Mouse (Mus musculus) heart, adult 11 months (tissue): ENCODE data around the gene Gm21976.

Experiments used
- DNase-seq: peaks from one replicate; pipeline ENCODE4 v3.0.0; 2022

Gm21976 gene

DNA sequence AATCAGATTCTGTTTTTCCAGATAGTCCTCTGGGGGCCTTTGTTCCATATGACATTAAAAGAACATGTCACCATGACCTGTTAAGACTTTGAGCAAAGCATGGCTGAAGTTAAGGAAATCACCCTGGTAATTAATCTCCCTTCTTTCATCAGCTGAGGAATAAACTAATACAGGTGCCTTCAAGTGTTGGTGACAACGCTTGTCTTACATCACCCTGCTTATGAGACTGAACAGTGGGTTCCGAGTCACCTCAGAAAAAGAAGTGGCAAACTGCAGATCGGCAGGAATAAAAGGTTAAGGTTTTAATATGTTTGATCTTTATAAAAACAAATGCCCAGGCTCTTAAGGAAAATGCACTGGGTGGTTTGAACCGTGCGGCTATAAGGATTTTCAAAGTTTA is at the start of gene Gm21976:
Gene Gm21976, plus strand, starts transcription at position 202 of the 400 bp plus-strand sequence.
- no peak for DNase-seq

DNA sequence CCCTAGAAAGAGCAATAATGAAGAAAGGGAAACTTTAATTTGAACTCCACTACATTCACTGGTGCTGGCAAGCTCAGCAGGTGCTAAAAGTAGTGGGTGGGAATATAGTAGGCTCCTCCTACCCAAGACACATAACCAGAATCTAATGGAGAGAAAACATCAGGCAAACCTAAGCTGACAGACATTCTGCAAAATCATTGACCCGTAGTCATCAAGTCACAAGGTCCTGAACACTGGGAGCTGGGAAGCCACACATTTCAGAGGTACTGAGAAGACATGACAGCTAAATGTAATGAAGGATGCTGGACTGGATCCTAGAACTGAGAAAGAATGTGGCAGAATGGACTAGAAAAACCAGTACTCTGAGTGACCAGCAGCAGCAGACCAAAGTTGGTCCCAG is 49.2 kb upstream of the Gm21976 start:
- DNase-seq = peak; percentile 24

DNA sequence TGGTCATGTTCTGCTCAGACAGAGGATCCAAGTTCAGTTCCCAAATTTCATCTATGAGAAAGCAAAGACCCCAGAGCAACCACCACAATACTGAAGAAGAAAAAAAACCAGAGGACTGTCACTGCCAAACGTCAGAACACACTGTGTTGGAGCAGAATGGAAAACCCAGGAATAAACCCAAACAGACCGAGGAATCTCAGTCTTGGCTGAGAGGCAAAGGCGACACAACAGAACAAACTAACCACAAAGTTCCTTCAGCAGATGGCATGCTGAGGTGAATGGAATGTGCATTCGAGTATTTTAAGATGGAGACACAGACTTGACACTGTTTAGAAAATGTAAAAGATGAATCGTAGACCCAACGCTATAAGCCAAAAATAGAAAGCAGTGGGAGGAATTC is 44.2 kb upstream of the Gm21976 start:
- DNase-seq = peak; percentile 67

GRCm38 (mm10) chr13:98239978-98240641 is 39.6 kb upstream of the Gm21976 start:
- DNase-seq = peak; percentile 76

DNA sequence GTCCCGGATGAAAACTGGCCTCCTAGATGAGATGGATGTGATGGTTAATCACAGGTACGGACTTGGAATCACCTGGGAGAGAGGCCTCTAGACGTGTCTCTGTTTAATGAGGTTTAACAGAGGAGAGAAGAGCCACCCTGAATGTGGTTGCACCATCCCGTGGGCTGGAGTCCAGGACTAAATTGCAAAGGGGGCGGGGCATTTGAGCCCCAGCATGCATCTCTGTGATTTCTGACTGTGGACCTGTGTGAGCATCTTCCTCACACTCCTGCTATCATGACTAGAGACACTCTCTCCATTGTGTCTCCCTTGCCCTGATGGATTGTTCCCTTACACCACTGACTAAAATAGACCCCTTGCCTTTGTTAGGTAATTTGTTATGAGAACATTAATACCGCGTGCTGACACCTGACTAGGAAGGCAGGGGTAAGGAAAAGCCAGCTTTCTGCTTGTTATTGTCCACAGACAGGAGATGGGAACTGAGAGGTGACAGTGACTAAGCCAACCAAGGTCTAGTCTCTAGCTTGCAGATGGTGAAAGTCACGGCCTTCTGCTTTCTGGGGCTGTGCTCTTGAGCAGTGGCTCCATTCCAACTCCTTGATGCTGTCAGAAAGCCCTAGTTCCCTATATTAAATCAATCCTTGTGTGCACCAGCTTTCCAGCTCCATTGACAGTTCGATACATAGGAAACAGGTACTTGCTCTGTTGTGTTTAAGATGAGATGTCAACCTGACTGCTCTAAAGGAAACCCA is 38.0 kb upstream of the Gm21976 start:
- peak; percentile 83 for DNase-seq

- peak; percentile 88 for DNase-seq
These were observed 34.9 kb upstream of the Gm21976 start for GRCm38 (mm10) chr13:98244571-98245350.

DNA sequence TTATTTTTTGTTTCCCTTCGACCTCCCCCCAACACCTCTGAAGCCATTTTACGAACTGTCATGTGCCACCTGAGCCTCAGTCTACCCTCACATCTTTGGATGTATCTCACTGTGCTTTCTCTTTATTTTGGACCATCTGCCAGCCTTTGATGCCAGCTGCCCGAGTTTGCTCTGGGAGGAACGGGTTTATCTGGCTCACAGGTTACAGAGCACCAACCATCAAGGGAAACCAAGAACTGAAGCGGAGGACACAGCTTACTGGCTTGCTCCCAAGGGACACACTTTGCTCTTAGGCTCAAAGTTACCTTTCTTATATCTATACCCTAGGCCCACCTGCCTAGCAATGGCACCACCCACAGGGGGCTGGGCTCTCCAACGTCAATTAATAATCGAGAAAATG is 34.3 kb upstream of the Gm21976 start:
- peak; percentile 74 for DNase-seq

DNA sequence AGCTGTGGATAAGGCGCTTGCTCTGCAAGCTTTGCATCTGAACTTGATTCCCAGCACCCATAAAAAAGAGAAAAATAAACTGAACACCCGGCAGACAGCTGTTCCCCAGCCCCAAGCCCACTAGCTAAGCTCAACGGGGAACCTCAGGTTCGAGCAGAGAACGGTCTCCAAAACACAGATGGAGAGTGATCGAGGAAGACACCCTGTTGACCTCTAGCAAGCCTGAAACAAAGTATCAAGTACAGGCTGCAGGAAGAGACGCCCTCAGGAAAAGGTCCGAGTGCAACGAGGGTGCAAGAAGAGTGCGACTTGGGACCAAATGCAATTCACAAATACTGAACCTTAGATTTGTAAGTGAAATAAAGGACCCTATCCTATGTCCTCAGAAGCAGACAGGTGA is 30.1 kb upstream of the Gm21976 start:
- DNase-seq = peak; percentile 71

GRCm38 (mm10) chr13:98254921-98255320 is 24.8 kb upstream of the Gm21976 start:
- peak; percentile 92 for DNase-seq

DNA sequence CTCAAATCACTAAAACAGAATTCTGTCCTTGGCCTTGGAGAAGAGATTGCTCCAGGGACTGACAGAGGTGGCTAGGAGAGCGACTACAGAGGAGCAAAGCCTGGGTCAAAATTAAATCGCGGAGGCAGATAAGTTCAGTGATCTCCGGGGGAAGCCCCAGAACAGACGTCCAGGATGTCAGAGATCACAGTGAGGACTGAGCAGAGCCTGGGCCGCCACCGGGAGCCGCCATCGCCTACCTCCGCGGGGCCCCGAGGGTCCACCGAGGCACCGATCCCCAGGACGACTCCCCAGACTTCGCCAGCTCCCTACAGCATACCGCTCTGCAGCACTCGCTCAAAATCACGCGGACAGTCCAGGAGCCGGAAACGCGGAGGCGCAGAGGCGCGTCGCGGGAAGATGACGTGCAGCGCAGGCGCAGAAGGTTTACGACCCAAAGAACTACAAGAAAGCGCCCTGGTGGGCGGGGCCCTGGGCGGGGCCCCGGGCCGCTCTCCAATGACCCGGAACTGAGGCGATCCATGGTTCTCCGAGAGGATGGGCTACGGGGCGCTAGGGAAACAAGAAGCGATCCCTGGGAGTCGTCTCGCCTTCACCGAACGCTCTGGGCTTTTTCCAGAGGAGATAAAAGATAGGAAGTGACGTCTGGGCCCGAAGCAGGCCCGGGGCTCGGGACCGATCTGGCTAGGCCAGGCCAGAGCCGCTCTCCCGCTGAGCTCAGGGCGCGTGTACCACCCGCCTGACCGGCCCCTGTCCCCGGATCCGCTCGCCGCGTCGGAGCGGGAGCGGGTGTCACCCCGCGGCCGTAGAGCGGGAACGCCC is 16.8 kb upstream of the Gm21976 start, which contains the start of the genes Utp15 and Ankra2:
Gene Utp15, minus strand, starts transcription at position 406 of the 822 bp plus-strand sequence.
Gene Ankra2, plus strand, starts transcription at position 439 of the 822 bp plus-strand sequence.
- peak; percentile 100 for DNase-seq

GRCm38 (mm10) chr13:98263458-98263987 is 16.2 kb upstream of the Gm21976 start:
- peak; percentile 7 for DNase-seq

GRCm38 (mm10) chr13:98264111-98264510 is 15.6 kb upstream of the Gm21976 start:
- DNase-seq = peak; percentile 70

- DNase-seq = peak; percentile 59
These were observed 5.7 kb upstream of the Gm21976 start for GRCm38 (mm10) chr13:98274023-98274422.

- DNase-seq = peak; percentile 93
These were observed 4.0 kb upstream of the Gm21976 start for GRCm38 (mm10) chr13:98275646-98276045.

DNA sequence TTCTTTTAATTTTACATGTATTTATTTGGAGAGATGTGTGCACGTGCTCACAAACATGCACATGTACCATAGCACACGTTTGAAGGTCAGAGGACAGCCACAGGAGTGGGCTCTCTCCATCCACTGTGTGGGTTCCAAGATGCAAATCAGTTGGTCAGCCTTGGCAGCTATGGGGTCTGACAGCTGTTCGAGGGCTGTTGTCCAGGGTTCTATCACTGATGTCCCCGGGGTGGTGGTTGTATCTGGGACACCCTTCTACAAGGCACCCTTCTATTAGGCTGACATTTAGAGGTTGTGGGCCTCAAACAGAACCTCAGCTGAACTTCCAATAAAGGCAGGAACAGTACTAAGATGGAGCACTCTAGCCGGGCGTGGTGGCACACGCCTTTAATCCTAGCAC is 3.4 kb upstream of the Gm21976 start:
- peak; percentile 75 for DNase-seq

DNA sequence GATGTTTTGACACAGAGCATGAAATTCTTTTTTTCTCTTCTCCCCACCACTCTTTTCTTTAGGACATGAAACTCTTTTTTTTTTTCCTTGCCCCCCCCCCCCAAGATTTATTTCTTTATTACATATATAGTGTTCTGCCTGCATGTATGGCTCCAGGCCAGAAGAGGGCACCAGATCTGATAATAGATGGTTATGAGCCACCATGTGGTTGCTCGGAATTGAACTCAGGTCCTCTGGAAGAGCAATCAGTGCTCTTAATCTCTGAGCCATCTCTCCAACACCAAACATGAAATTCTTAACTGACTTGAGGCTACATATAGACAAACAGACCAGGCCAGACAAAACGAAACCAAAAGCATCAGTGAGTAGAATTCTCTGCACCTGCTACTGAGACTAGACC is 2.2 kb upstream of the Gm21976 start:
- DNase-seq = no peak

GRCm38 (mm10) chr13:98280990-98281650 is 1.4 kb downstream of the Gm21976 start:
- peak; percentile 77 for DNase-seq

DNA sequence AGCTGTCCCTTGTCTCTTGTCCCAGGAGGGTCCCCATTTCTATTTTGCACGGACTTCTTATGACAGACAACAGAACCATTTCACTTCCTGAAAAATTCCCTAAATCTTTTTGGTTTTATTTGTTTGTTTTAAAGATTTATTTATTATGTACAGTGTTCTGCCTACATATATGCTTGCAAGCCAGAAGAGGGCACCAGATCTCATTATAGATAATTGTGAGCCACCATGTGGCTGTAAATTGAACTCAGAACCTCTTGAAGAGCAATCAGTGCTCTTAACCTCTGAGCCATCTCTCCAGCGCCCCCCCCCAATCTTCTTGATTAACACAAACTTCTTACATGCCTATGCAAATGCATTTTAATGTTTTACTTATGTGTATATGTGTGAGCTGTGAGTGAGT is 11.0 kb downstream of the Gm21976 start:
- no peak for DNase-seq

GRCm38 (mm10) chr13:98291712-98292111 is 12.0 kb downstream of the Gm21976 start:
- peak; percentile 29 for DNase-seq

DNA sequence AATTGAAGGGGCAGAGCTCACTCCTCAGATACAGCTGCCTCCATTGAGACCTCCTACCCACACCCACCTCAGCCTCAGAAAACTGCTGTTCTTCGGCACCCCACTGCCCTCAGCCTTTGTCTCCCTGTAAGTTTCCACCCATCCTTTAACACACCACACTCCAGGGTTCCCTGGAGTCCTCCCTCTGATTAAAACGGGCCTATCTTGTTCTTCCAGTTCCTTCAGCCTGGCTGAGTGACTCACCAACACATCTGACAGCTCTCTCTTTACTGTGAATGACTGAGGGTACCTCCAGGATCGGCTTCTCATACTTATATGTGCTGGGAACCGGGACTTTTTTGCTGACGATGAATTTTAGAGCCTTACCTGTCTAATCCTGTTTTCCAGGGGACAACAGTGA is 16.4 kb downstream of the Gm21976 start:
- peak; percentile 46 for DNase-seq

DNA sequence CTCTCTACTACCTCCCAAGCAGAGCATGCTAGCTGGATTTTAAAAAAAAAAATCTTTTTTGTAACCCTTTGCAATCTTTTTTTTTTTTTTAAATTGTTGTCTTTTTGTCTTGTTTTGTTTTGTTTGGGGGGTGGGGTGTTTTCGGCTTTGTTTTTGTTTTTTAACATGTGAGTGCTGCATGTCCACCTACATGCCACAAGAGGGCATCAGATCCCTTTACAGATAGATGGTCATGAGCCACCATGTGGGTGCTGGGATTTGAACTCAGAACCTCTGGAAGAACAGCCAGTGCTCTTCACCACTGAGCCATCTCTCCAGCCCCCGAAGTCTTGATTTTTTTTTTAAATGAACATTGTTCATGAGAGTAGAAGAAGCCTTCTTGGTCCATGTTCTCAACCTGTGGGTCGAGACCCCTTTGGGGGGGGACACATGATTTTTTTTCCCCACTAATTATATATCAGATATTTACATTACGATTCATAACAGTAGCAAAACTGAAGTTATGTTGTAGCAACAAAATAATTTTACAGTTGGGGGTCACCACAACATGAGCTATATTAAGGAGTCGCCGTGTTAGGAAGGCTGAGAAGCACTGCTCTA is 18.3 kb downstream of the Gm21976 start:
- DNase-seq = peak; percentile 33
